Mouse (Mus musculus): ENCODE results near the gene Zfp362. TPM values are rescaled to one million over a fixed set of nuclear protein-coding genes. Genes with fewer than 3 reads are reported as not detected.

The Zfp362 gene
- polyA plus RNA-seq, 1 experiment from 2014 or later = 47.5 TPM

- Histone ChIP-seq H3K4me2 (replicated peaks; ENCODE audit: low read depth, low read length) (no peak overlapping the region), H3K36me3 (ENCODE audit: insufficient read depth, low read length) (peaks cover 65% of the 10 kb centered on the region), H3K4me1 (ENCODE audit: insufficient read depth, low read length) (peaks cover 18% of the 10 kb centered on the region), H3K27me3 (ENCODE audit: insufficient read depth, low read length) (no peaks in the 10 kb centered on the region), H3K9me3 (ENCODE audit: low read length) (no peaks in the 10 kb centered on the region), H3K9ac (replicated peaks; ENCODE audit: low read length) (no peak overlapping the region), H3K4me3 (ENCODE audit: low read length) (no peak overlapping the region), H3K27ac (ENCODE audit: low read length) (no peak overlapping the region)
- WGBS = 89% methylated on average over 11 of the region's 11 CpGs
- no peak for ATAC-seq (ENCODE audit: low FRiP score, low TSS enrichment)
Observed at GRCm38 (mm10) chr4:128785921-128786654, 19.8 kb downstream of the Zfp362 start.

- no peak for ATAC-seq (ENCODE audit: low FRiP score, low TSS enrichment)
- Histone ChIP-seq H3K36me3 (ENCODE audit: insufficient read depth, low read length) (peaks cover 73% of the 10 kb centered on the region), H3K9ac (replicated peaks; ENCODE audit: low read length) (no peak overlapping the region), H3K4me3 (ENCODE audit: low read length) (no peak overlapping the region), H3K27me3 (ENCODE audit: insufficient read depth, low read length) (no peaks in the 10 kb centered on the region), H3K27ac (ENCODE audit: low read length) (no peak overlapping the region), H3K4me1 (ENCODE audit: insufficient read depth, low read length) (peaks cover 10% of the 10 kb centered on the region), H3K9me3 (ENCODE audit: low read length) (no peaks in the 10 kb centered on the region), H3K4me2 (replicated peaks; ENCODE audit: low read depth, low read length) (no peak overlapping the region)
- WGBS = 92% methylated on average over 15 of the region's 15 CpGs
Observed at GRCm38 (mm10) chr4:128784950-128785631, 20.8 kb downstream of the Zfp362 start.

- H3K9me3 ChIP-seq (ENCODE audit: low read length) = no peaks in the 10 kb centered on the region
- no peaks in the 10 kb centered on the region for H3K27me3 ChIP-seq (ENCODE audit: insufficient read depth, low read length)
- H3K4me2 ChIP-seq (replicated peaks; ENCODE audit: low read depth, low read length) = no peak overlapping the region
- peaks cover 3% of the 10 kb centered on the region; the same call in 1 of the 2 replicates for H3K4me1 ChIP-seq (ENCODE audit: insufficient read depth, low read length)
- no peak overlapping the region for H3K27ac ChIP-seq (ENCODE audit: low read length)
- peaks cover 78% of the 10 kb centered on the region for H3K36me3 ChIP-seq (ENCODE audit: insufficient read depth, low read length)
- H3K4me3 ChIP-seq (ENCODE audit: low read length) = no peak overlapping the region
- no peak for ATAC-seq (ENCODE audit: low FRiP score, low TSS enrichment)
- no peak overlapping the region for H3K9ac ChIP-seq (replicated peaks; ENCODE audit: low read length)
- 72% methylated on average over 4 of the region's 4 CpGs for WGBS
Observed at GRCm38 (mm10) chr4:128782645-128783044, 23.2 kb downstream of the Zfp362 start.

- Histone ChIP-seq H3K4me3 (ENCODE audit: low read length) (no peak overlapping the region), H3K36me3 (ENCODE audit: insufficient read depth, low read length) (peaks cover 74% of the 10 kb centered on the region), H3K4me2 (replicated peaks; ENCODE audit: low read depth, low read length) (no peak overlapping the region), H3K4me1 (ENCODE audit: insufficient read depth, low read length) (peaks cover 3% of the 10 kb centered on the region; the same call in 1 of the 2 replicates), H3K9me3 (ENCODE audit: low read length) (no peaks in the 10 kb centered on the region), H3K27me3 (ENCODE audit: insufficient read depth, low read length) (no peaks in the 10 kb centered on the region), H3K9ac (replicated peaks; ENCODE audit: low read length) (no peak overlapping the region), H3K27ac (ENCODE audit: low read length) (no peak overlapping the region)
- ATAC-seq (ENCODE audit: low FRiP score, low TSS enrichment) = no peak
- WGBS = 82% methylated on average over 7 of the region's 7 CpGs
Observed at GRCm38 (mm10) chr4:128782037-128782436, 23.8 kb downstream of the Zfp362 start.

- H3K27ac ChIP-seq (ENCODE audit: low read length) = no peak overlapping the region
- H3K4me3 ChIP-seq (ENCODE audit: low read length) = no peak overlapping the region
- H3K9me3 ChIP-seq (ENCODE audit: low read length) = no peaks in the 10 kb centered on the region
- peaks cover 3% of the 10 kb centered on the region; the same call in 1 of the 2 replicates for H3K4me1 ChIP-seq (ENCODE audit: insufficient read depth, low read length)
- 84% methylated on average over 11 of the region's 11 CpGs for WGBS
- H3K4me2 ChIP-seq (replicated peaks; ENCODE audit: low read depth, low read length) = no peak overlapping the region
- no peak for ATAC-seq (ENCODE audit: low FRiP score, low TSS enrichment)
- no peaks in the 10 kb centered on the region for H3K27me3 ChIP-seq (ENCODE audit: insufficient read depth, low read length)
- peaks cover 75% of the 10 kb centered on the region for H3K36me3 ChIP-seq (ENCODE audit: insufficient read depth, low read length)
- no peak overlapping the region for H3K9ac ChIP-seq (replicated peaks; ENCODE audit: low read length)
Observed at GRCm38 (mm10) chr4:128777593-128777992, 28.3 kb downstream of the Zfp362 start.

- no peaks in the 10 kb centered on the region for H3K9me3 ChIP-seq (ENCODE audit: low read length)
Observed at GRCm38 (mm10) chr4:128776568-128777289, 29.1 kb downstream of the Zfp362 start.

GRCm38 (mm10) chr4:128774467-128774866, 31.4 kb downstream of the Zfp362 start:
- 93% methylated on average over 9 of the region's 9 CpGs for WGBS
- no peak overlapping the region for H3K27ac ChIP-seq (ENCODE audit: low read length)

More at GRCm38 (mm10) chr4:128776568-128777289, 29.1 kb downstream of the Zfp362 start:
- Histone ChIP-seq H3K9ac (replicated peaks; ENCODE audit: low read length) (no peak overlapping the region), H3K27ac (ENCODE audit: low read length) (no peak overlapping the region), H3K4me2 (replicated peaks; ENCODE audit: low read depth, low read length) (no peak overlapping the region), H3K36me3 (ENCODE audit: insufficient read depth, low read length) (peaks cover 80% of the 10 kb centered on the region), H3K4me3 (ENCODE audit: low read length) (no peak overlapping the region), H3K27me3 (ENCODE audit: insufficient read depth, low read length) (no peaks in the 10 kb centered on the region), H3K4me1 (ENCODE audit: insufficient read depth, low read length) (peaks cover 3% of the 10 kb centered on the region; the same call in 1 of the 2 replicates)
- 44% methylated on average over 20 of the region's 20 CpGs for WGBS
- peak; percentile 77 for ATAC-seq (ENCODE audit: low FRiP score, low TSS enrichment)

GRCm38 (mm10) chr4:128773820-128774219, 32.0 kb downstream of the Zfp362 start:
- no peak for ATAC-seq (ENCODE audit: low FRiP score, low TSS enrichment)
- Histone ChIP-seq H3K4me2 (replicated peaks; ENCODE audit: low read depth, low read length) (no peak overlapping the region), H3K4me3 (ENCODE audit: low read length) (no peak overlapping the region), H3K27me3 (ENCODE audit: insufficient read depth, low read length) (no peaks in the 10 kb centered on the region), H3K9me3 (ENCODE audit: low read length) (no peaks in the 10 kb centered on the region), H3K36me3 (ENCODE audit: insufficient read depth, low read length) (peaks cover 58% of the 10 kb centered on the region), H3K9ac (replicated peaks; ENCODE audit: low read length) (no peak overlapping the region), H3K27ac (ENCODE audit: low read length) (no peak overlapping the region), H3K4me1 (ENCODE audit: insufficient read depth, low read length) (peaks cover 13% of the 10 kb centered on the region; the same call in 1 of the 2 replicates)
- WGBS = 82% methylated on average over 11 of the region's 11 CpGs

More at GRCm38 (mm10) chr4:128774467-128774866, 31.4 kb downstream of the Zfp362 start:
- Histone ChIP-seq H3K36me3 (ENCODE audit: insufficient read depth, low read length) (peaks cover 60% of the 10 kb centered on the region), H3K4me1 (ENCODE audit: insufficient read depth, low read length) (peaks cover 12% of the 10 kb centered on the region; the same call in 1 of the 2 replicates), H3K9me3 (ENCODE audit: low read length) (no peaks in the 10 kb centered on the region), H3K9ac (replicated peaks; ENCODE audit: low read length) (no peak overlapping the region), H3K4me3 (ENCODE audit: low read length) (no peak overlapping the region), H3K4me2 (replicated peaks; ENCODE audit: low read depth, low read length) (no peak overlapping the region), H3K27me3 (ENCODE audit: insufficient read depth, low read length) (no peaks in the 10 kb centered on the region)
- ATAC-seq (ENCODE audit: low FRiP score, low TSS enrichment) = no peak

- H3K4me2 ChIP-seq (replicated peaks; ENCODE audit: low read depth, low read length) = no peak overlapping the region
- H3K4me1 ChIP-seq (ENCODE audit: insufficient read depth, low read length) = peaks cover 13% of the 10 kb centered on the region; the same call in 1 of the 2 replicates
- ATAC-seq (ENCODE audit: low FRiP score, low TSS enrichment) = peak; percentile 50; the same call in 1 of the 2 replicates
- H3K9ac ChIP-seq (replicated peaks; ENCODE audit: low read length) = no peak overlapping the region
- H3K4me3 ChIP-seq (ENCODE audit: low read length) = no peak overlapping the region
- no peaks in the 10 kb centered on the region for H3K9me3 ChIP-seq (ENCODE audit: low read length)
- WGBS = 77% methylated on average over 5 of the region's 5 CpGs
- H3K27ac ChIP-seq (ENCODE audit: low read length) = no peak overlapping the region
- no peaks in the 10 kb centered on the region for H3K27me3 ChIP-seq (ENCODE audit: insufficient read depth, low read length)
- H3K36me3 ChIP-seq (ENCODE audit: insufficient read depth, low read length) = peaks cover 34% of the 10 kb centered on the region
Observed at GRCm38 (mm10) chr4:128770698-128771097, 35.1 kb downstream of the Zfp362 start.
